Mouse (Mus musculus) monocyte, adult 2 months (primary cell): ENCODE results near the gene Fam129a.
"Not testable (repeated sequence)": the region's sequence is repeated elsewhere in the genome, so short reads cannot be mapped to it uniquely, and the experiment has no call there.

ENCODE experiments used
- DNase-seq, 2 experiments: peaks; one replicate each; pipeline ENCODE4 v3.0.0; 2022; ENCODE audit warnings: low spot score in 2 of 2, low read depth in 1 of 2

Gene Fam129a

DNA sequence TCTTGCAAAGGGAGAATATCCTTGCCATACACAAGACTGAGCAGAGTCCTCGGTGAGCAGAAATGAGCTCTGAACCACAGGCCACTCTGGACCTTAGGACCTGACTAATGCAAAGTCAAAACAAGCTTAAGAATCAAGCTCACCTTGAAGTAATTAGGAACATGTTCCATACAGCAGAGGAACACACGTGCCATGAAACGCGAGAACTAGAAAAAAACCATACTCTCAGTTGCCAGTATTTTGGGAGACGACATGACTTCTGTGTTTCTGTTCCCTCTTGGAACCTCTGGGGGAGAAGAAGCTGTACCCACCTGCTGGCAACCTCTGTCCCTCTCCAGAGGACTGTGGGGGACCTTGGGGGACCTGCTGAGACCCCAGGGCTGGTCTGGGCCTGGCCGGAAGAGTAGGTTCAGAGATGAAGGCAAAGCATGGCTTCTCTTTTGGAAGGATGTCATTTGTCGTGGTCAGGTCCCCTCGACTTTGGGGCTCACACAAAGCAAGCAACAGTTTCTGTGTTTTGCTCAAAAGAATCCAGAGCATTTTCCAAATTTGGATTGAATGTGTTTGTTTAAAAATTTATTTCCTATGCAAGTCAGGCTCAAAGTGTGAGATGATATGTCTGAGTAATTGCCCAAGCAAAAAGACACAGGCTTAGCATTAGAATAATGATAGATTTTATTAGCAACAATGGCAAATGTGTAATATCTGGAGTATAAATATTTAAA lies 12.6 kb downstream of the Fam129a start:
- DNase-seq = no peak

DNA sequence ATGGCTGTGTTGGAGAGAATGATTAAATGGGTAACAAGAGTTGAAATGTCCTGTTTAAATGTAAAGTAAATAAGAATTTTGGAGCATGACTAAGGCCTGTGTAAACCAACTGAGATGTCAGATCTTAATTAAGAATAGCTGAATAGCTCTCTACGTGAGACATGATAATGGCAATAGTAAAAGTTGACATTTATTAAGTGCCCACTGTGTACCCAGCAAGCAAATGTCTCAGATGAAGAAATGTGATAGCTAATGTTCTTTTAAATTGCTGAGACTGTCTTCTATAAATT lies 13.1 kb downstream of the Fam129a start:
- DNase-seq = no peak

DNA sequence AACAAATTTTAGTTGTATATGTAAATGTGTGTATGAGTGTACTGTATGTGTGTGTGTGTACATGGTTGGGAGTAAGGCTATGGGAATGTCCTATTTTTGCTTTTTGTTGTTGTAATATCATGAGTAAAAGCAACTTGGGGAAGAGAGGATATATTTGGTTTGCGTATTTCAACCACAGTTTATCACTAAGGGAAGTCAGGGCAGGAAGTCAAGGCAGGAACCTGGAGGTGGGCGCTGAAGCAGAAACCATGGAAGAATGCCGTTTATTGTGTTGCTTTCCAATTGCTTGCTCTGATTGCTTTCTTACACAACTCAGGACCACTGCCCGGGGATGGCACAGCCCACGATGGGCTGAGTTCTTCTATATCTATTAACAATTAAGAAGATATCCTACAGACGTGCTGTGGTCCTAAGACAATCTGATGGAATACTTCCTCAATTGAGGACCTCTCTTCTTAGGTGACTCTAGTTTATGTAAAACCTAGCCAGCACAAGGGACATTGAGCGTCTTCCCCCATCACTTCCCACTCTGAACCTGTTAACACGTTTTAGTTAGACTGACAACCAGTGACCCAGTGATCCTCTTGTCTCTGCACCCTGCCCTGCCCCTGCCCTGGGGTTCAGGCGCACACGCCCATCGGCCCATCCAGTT lies 13.7 kb downstream of the Fam129a start:
- no peak for DNase-seq

DNA sequence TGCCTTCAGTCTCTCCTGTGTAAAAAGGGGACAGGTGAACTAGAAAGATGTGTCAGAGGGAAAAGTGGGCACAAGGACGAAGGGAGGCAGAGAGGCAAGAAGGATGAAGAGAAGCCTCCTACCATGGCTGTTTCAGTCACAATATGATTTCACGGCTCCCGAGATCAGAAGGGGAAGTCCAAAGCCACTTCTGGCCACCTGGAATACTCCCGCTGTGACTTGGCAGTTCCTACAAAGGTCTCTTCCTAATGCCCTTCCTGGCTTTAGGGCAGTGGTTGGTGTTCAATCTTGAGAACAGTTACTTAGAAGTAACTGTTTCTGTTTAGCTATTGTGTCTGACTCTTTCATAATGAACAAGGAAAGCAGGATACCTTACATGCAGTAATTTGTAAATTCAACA lies 14.7 kb downstream of the Fam129a start:
- DNase-seq = no peak

DNA sequence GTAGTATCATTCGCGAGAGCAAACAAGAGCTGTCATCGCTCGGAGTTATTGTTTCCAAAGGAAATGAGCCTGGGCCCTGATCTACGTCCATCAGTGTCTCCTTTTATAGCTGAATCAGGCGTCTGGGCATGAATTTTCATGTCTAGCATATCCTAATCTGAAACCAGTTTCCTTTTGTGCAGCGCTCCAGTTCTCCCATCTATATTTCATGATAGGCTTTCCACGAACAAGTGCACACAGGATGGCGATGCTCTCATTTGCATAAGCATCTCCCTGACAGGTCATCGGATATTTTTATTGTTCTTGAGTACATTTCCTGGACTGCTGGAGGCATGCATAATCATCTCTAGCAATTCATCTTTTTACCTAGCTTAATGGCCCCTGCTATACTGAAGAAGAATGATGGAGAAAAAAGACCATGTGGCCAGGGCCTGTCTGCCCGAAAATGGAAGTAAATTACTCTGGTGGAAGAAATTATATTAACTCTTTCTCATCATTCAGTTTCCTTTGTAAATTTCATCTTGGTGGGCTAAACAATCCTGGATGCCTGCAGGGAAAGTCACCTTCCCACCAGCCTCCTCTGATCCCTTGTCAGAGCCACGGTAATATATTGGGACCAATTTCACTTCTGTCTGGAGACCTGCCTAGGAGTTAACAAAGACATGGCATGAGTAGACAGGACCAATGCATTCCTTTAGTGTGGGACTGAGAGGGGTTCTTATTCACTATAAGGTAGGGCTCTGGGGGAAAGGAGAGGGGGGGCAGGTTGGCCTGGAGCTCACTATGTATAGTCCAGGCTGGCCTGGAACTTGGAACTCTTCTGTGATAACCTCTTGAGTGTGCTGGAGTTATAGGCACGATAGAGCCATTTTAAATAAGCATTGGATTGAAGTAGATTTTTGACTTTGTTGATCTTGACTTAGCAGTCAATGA lies 21.4 kb downstream of the Fam129a start:
- no peak for DNase-seq

DNA sequence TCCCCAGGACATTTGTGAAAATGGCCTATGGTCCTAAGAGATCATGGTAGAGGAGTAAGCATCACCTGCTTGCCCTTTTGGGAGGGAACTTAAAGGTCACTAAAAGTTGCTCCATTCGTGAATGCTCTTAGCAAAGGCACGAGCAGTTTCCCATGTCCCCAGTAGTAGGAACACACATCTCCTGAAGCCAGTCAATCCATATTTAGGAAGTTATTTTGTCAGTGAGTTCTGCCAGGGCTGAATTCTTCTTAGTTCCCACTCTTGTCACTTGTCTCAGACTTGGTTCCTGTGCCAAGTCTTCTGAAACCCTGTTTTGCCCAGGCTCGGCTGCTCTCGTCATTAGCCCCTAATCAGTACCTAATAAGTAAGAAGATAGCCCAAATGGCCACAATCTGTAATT lies 23.9 kb downstream of the Fam129a start:
- DNase-seq = no peak

DNA sequence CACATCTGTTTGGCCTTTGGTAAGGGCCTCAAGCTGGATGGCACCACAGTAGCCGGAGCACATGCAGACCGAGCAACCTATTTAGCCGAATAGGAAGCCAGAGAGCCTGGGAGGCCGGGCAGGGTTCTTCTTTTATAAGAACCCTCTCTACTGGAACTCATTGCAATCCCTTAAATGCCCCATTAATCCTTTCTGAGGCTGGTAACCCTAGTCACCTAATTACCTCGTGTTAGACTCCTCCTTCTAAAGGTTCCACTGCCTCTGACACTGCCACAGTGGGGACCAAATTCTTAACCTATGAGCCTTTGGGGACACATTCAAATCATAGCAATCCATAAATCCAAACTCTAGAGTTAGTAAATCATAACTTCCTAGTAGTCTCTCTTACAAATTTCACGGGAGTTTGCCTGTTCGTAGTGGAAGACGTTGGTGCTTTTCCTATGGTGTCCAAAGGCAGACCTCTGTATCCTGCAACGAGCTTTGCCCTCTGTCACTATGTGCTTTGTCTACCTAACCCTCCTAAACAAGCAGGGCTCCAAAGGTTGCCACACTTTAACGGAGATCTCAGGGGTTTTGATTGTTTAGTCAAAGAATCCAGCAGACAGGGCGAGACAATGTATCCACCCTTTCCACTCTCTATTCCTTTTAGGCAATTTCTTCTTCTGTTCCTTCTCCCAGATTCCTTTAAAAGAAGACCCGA lies 24.8 kb downstream of the Fam129a start:
- DNase-seq = no peak

DNA sequence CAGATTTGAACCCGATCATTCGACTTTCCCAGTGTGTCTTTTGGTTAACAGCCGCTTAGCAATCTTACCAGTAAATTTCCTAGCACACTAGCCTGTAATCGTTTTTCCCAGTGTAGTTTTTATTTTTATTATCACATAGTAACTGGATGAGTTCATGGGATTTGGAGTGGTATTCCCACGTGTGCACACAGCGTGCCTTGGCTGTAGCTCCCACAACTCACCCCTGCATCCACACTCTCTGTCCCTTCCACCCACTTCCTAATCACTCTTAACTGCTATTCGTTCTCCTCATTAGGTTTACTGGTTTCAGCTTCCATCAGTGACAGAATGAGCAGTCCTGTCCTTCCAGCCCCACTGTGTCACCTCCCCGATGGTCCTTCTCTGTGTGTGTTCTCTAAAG lies 25.6 kb downstream of the Fam129a start:
- DNase-seq = no peak

DNA sequence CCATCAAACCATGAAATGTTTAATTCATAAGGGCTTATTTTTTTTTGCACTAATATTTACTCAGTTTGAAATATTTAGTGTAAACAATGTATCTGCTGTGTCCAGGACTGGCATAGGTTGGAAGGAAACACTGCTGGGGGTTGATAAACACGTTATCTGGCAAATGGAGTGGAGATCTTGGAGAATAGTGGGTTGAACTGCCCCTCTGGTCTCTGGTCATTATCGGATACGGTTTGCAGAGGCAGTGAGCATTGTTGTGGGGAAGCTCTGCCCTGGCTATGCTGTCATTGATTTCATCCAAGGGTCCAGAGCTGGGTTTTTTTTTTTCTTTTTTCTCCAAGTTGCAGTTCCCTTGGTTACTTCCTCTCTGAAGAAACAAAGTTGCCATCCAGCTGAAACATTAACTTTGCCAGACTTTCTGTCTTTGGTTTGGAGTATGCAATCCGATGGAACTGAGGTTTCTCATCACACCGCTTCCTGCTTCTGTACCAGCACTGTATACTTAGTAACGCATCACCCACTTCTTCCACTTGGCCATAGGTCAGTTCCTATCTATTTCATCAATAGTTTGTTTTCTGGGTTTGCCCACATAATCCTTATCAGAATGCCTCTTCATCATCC lies 26.8 kb downstream of the Fam129a start:
- DNase-seq = peak in 1 of 2 experiments; percentile 42

DNA sequence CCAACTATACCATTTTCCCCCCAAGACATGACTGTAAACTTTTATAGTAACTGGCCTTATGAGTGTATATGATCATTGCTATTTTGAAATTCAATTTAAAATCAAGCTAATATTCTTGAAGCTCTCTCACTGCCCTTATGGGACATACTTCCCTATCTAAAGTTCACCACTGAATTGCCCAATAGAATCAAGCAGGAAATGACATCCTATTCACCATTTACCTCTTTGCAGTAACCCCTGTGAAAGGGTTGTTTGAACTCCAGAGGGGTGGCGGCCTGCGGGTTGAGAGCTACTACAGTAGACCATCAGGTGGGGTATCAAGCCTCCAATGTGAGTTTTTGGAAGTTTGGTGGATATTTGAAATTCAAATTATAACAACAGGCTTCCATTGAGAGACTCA lies 27.9 kb downstream of the Fam129a start:
- no peak for DNase-seq

DNA sequence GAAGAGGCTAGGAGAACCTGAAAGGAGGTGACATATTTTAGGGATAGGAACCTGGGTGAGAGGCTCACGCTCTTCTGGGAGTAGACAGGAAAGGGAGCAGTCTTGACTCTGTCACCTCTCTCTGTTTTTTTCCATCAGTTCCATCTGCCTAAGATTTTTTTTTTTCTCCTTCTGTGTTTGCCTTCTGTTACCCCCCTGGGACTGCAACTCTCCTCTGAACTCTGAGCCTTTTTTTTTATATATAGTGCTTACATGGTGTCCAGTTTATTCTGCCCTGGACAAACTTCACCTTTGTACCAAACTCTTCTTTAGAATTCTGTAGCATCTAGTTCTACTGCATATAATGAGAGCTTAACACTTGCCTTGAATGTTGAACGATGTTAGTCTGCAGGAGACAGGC lies 33.3 kb downstream of the Fam129a start:
- no peak for DNase-seq

DNA sequence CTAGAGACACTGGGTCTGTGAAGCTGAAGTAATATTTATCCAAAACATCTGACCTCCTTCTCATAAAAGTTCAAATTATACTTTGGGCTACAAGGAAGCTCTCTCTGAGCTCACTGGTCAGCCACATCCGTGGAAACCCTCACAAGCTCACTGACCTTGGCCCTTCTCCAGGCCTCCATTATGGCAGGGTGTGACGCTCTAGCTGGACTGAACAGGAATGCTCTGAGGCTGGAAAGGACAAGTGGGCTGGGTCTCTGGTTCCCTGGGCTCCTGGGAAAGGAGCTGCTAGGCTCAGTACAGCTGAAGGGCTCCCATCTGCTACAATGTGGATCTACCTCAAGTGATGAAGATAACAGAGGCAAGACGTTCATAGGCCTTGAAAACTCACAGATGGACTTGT lies 37.0 kb downstream of the Fam129a start:
- DNase-seq = not testable (repeated sequence)

DNA sequence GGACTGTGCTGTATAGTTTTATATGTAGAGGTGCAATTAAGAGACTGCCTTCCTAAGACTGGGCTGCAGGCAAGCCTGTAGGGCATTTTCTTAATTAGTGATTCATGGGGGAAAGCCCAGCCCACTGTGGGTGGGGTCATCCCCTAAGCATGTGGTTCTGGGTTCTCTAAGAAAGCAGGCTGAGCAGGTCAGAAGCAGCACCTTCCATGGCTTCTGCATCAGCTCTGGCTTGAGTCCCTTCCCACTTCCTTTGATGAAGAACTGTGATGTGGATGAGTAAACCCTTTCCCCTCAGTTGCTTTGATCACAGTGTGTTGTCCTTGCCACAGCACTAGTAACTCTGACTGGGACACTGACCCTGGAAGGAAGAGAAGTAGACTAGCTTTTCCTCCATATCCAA lies 39.6 kb downstream of the Fam129a start:
- DNase-seq = no peak

DNA sequence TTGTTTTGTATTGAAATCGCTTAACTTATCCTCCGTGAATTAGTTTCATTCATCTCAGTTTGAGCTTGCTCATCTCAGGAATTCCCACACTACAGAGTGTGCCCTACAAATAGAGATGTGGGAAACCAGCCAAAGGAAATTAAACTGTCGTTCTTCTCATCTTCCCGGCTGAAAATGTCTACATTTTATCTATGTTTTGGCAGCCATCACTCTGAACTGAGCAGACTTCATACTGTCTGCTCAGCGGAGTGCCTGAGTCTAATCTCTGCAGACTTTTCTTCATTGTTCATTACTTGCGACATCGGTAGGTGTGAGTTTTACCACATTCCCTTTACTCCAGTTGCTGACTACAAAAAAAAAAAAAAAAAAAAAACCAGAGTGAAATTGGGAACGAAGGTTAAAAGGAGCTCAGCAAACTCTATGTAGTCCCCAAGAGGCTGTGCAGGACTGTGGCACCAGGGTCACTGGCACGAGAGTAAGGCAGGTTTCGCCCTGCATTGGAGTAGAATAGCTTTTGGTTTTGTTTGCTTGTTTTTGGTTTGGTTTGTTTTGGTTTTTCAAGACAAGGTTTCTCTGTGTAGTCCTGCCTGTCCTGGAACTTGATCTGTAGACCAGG lies 43.4 kb downstream of the Fam129a start:
- DNase-seq = no peak

DNA sequence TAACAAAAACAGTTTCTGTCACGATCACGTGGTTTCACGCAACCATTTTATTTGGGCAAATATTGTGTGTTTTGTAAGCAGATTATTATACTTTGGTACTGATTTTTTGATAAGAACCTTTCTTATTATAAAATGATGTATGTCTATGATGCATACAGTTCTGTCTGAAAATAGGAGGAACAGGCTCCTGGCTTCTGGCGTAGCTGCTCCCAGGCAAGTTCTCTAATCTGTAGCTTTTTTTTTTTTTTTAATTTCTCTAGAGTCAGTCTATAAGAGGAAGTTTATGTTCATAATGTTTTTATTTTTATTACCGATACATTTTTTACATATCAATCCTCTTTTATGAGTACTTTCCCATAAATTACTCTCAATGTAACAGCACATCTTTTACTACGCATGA lies 44.6 kb downstream of the Fam129a start:
- DNase-seq = no peak

DNA sequence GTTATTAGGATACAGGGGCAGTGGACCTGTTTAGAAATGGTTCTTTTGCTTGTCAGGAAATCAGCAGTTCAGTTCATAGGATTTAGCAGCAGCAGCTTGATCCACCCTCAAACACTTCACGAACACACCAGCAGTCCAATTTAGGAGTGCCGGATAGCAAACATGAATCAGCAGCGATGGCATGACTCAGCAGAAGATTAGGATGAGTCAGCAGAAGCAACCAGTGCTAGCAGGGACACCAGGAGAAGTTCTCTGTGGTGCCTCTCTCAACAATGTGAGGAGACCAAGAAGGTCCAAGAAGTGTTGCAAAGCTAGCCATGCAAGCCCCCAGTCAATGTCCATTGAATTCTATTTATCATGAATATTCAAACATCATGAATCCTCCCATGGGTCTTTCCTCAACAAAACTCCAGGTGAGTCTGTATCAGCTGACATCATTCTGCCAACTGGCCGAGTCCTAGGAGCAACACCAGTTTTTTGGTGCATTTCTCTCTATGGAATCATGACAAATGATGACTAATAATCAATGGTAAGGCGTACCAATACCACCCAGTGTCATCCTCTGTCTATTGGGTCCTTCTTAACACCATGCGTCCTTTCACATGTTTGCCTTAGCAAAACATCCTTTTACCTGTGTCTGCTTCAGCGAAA lies 45.7 kb downstream of the Fam129a start:
- no peak for DNase-seq

DNA sequence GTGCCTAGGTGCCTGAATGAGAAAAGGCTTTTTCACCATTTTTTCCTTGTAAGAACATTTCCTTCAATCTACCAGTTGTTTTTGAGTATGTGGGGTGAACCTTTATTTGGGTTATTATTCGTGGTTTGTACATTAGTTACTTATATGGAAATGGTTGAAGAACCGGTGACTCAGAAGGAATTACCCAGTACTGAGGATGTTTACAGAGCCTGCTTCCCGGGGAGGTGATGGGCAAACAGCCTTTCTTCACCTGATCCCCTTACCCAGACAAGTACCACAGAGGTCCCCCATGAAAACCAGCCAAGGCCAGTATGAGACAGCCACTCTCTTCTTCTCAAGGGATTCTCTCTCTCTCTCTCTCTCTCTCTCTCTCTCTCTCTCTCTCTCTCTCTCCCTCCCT lies 47.3 kb downstream of the Fam129a start:
- DNase-seq = no peak

DNA sequence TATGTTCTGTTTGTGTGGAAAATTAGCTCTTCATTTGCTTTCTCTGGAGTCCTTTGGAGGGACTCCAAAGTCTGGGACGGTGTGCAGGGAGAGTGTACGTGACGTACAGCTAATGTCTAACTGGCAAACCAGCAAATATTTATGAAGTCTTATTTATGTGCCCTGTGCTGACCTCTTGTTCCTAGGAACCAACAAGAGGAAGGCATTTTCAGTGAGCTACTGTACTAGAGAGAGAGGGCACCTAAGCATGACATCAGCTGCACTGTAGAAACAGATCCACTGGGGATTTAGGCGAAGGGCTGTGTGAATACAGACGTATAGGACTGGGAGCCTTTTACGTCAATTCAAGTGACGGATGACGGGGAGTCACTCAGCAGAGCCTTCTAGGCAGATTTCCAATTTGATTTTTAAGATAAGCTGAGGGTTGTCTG lies 48.3 kb downstream of the Fam129a start:
- no peak for DNase-seq

DNA sequence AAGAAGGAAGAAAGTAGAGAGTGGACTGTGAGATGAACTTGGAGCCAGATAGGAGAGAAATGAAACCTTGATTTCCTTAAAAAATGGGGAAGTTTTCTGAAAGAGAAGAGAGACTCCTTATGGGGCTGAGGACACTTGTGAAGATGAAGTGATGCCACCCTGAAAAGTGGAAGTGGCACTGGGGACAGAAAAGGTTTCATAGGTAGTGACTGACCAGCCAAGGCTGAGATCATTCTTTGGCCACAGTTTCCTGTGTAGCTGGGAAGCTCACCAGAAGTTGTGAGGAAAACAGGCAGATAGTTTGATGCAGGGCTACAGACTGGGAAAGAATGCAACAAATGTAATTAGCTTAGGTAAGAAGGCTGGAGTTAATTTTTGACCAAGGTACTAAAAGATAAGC lies 49.7 kb downstream of the Fam129a start:
- DNase-seq = peak; percentile 32 to 52
